Mouse (Mus musculus) right cerebral cortex, adult 2 months (tissue): ENCODE data around the gene Smim22.

ENCODE experiments used
- DNase-seq, 2 experiments: peaks; one replicate each; pipeline ENCODE4 v3.0.0; 2021 to 2022; ENCODE audit warnings: low spot score in 2 of 2

Smim22 gene

GRCm38 (mm10) chr16:5007067-5007466, at the start of gene Smim22:
Gene Smim22, plus strand, starts transcription at chr16:5007288.
- no peak for DNase-seq

- no peak for DNase-seq
Observed at GRCm38 (mm10) chr16:4957446-4957845, 49.6 kb upstream of the Smim22 start.

- DNase-seq: no peak
Observed at GRCm38 (mm10) chr16:4960260-4960659, 46.8 kb upstream of the Smim22 start.

GRCm38 (mm10) chr16:4963346-4963745, 43.7 kb upstream of the Smim22 start:
- no peak for DNase-seq

- DNase-seq: peak; percentile 99
Observed at GRCm38 (mm10) chr16:4963797-4964709, 43.0 kb upstream of the Smim22 start, which contains the start of gene Anks3. Gene Anks3, minus strand, starts transcription at chr16:4964205.

- no peak for DNase-seq
Observed at GRCm38 (mm10) chr16:4964731-4965391, 42.2 kb upstream of the Smim22 start.

GRCm38 (mm10) chr16:4965392-4966129, 41.5 kb upstream of the Smim22 start:
- no peak for DNase-seq

- DNase-seq: no peak
Observed at GRCm38 (mm10) chr16:4968426-4968825, 38.7 kb upstream of the Smim22 start.

GRCm38 (mm10) chr16:4969055-4969843, 37.8 kb upstream of the Smim22 start:
- no peak for DNase-seq

GRCm38 (mm10) chr16:4971626-4972025, 35.5 kb upstream of the Smim22 start:
- no peak for DNase-seq

- DNase-seq: no peak
Observed at GRCm38 (mm10) chr16:4974521-4974920, 32.6 kb upstream of the Smim22 start.

GRCm38 (mm10) chr16:4976180-4976579, 30.9 kb upstream of the Smim22 start:
- peak in 1 of 2 experiments; percentile 41 for DNase-seq

GRCm38 (mm10) chr16:4978275-4979051, 28.6 kb upstream of the Smim22 start:
- DNase-seq: peak; percentile 41 to 52

- no peak for DNase-seq
Observed at GRCm38 (mm10) chr16:4979755-4980380, 27.2 kb upstream of the Smim22 start.

- DNase-seq: no peak
Observed at GRCm38 (mm10) chr16:4984717-4985116, 22.4 kb upstream of the Smim22 start.

- no peak for DNase-seq
Observed at GRCm38 (mm10) chr16:4993276-4993675, 13.8 kb upstream of the Smim22 start.

- no peak for DNase-seq
Observed at GRCm38 (mm10) chr16:4997553-4997952, 9.5 kb upstream of the Smim22 start, which contains the start of gene Sept12. Gene Sept12, minus strand, starts transcription at chr16:4997852.

- DNase-seq: no peak
Observed at GRCm38 (mm10) chr16:4998984-4999383, 8.1 kb upstream of the Smim22 start.

- DNase-seq: no peak
Observed at GRCm38 (mm10) chr16:5000611-5001010, 6.5 kb upstream of the Smim22 start.

GRCm38 (mm10) chr16:5007492-5007891, 404 bp downstream of the Smim22 start:
- no peak for DNase-seq
